Mouse (Mus musculus) small intestine, adult 2 months (tissue): ENCODE data around the gene Rsph14.

Experiments used
- CTCF ChIP-seq: fragments of 200-500 bp; IDR thresholded peaks from 2 replicates; pipeline ENCODE4 v1.5.1; 2012; ENCODE audit warnings: low read depth, mild to moderate bottlenecking, control low read depth, inconsistent platforms, low read length, moderate library complexity, mixed read lengths; ENCODE audit not compliant: insufficient replicate concordance, insufficient read length; ENCODE audit errors: extremely low read depth
- POLR2A ChIP-seq: fragments of 200-500 bp; IDR thresholded peaks from 2 replicates; pipeline ENCODE4 v1.6.1; 2012; ENCODE audit warnings: low read depth, mild to moderate bottlenecking, control low read depth, inconsistent platforms, low read length, moderate library complexity

DNA sequence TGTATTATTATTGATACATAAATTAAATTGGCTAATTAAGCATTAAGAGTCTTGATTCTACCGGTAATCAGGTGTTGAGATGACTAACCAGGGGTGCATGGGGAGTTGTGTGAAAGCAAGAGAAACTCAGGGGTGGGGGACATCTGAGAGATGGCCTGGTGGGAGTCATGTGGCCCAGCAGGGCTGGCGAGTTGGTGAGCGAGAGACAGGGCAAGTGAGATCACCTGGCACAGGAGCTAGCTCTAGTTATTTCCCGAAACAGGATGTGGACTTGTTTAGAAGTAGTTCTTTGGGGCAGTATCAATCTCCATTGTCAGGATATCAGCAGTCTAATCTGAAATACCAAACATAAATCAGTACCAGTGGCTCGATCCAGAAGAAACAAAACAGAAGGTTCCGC lies 100.8 kb downstream of the Rsph14 start:
- TF ChIP-seq CTCF (no peak), POLR2A (no peak)
